In genomic region chr11:24083076-24083405, GRCm38 (mm10) we compare ENCODE assay signal across 10 mouse cellular contexts. TPM values are rescaled to one million over a fixed set of nuclear protein-coding genes. Genes with fewer than 3 reads are reported as not detected.
DNase-seq lines count a peak whose midpoint lies in the region; ATAC-seq and TF ChIP-seq lines count a peak whose summit lies in the region.
"Had no signal": no experiment of that assay in that cellular context is flagged by ENCODE, and none has a peak within 500 bp of the region (broad histone marks: within the 10 kb centered on the region; RNA-seq: fewer than 3 reads in every experiment).

No protein-coding gene starts in this region.

- peak overlapping the region; percentile 98 for H3K4me2 ChIP-seq in liver, embryonic 13.5 days

- H3K27ac ChIP-seq in hindbrain, embryonic 10.5 days, result no peak overlapping the region
- H3K27ac ChIP-seq in liver, embryonic 13.5 days, result peak overlapping the region; percentile 72
- H3K27ac ChIP-seq: kidney, postnatal 0 days had no signal

- peaks cover 58% of the 10 kb centered on the region for H3K36me3 ChIP-seq in G1E (replicated peaks)
- peaks cover 29% of the 10 kb centered on the region for H3K36me3 ChIP-seq in hindbrain, embryonic 10.5 days
- peaks cover 38% of the 10 kb centered on the region for H3K36me3 ChIP-seq in liver, embryonic 13.5 days

- H3K4me1 ChIP-seq in G1E (ENCODE audit: insufficient read depth, low read depth, low read length), result peaks cover 45% of the 10 kb centered on the region
- peaks cover 39% of the 10 kb centered on the region for H3K4me1 ChIP-seq in hindbrain, embryonic 10.5 days (replicated peaks)
- H3K4me1 ChIP-seq in liver, embryonic 13.5 days (replicated peaks), result peaks cover 79% of the 10 kb centered on the region

- peak overlapping the region; percentile 67 for H3K9ac ChIP-seq in liver, embryonic 13.5 days

- ATAC-seq in G1E (ENCODE audit: extremely low read depth, insufficient number of reproducible peaks, low FRiP score, poor library complexity, severe bottlenecking), result no peak
- ATAC-seq in liver, embryonic 13.5 days (ENCODE audit: low read depth), result no peak
- no peak for ATAC-seq in inflammation-experienced regulatory T-cells, adult 6 months
- ATAC-seq: Patski had no signal

- DNase-seq in A20 (ENCODE audit: low read depth, low spot score) (peak; percentile 39), G1E (ENCODE audit: low spot score) (no peak)
- no peak for DNase-seq in hindbrain, embryonic 10.5 days (ENCODE audit: low spot score)
- DNase-seq in liver, embryonic 13.5 days, result no peak
- DNase-seq in cerebellum, adult 11 months, result no peak
- DNase-seq in adrenal gland, adult (ENCODE audit: inconsistent age in 2 of 2, low spot score in 1 of 2), result no peak
- DNase-seq: lung, adult 2 months had no signal

- H3K27me3 ChIP-seq in G1E (ENCODE audit: insufficient read depth, low read length), result no peaks in the 10 kb centered on the region; the same call in 1 of the 2 replicates
- peaks cover 46% of the 10 kb centered on the region for H3K27me3 ChIP-seq in hindbrain, embryonic 10.5 days (ENCODE audit: insufficient read depth, poor library complexity, severe bottlenecking)
- H3K27me3 ChIP-seq in liver, embryonic 13.5 days, result no peaks in the 10 kb centered on the region

- peak overlapping the region; percentile 44; the same call in 1 of the 2 replicates for H3K4me3 ChIP-seq in G1E (ENCODE audit: low read depth, low read length)
- peak overlapping the region; percentile 79; the same call in 1 of the 2 replicates for H3K4me3 ChIP-seq in hindbrain, embryonic 10.5 days
- peak overlapping the region; percentile 50 for H3K4me3 ChIP-seq in liver, embryonic 13.5 days (replicated peaks)

- TF ChIP-seq CTCF in G1E (IDR thresholded peaks at IDR 0.05; ENCODE audit: low read depth, low read length), result no peak

- no peaks in the 10 kb centered on the region for H3K9me3 ChIP-seq in G1E (replicated peaks)
- H3K9me3 ChIP-seq in hindbrain, embryonic 10.5 days, result no peaks in the 10 kb centered on the region
- H3K9me3 ChIP-seq in liver, embryonic 13.5 days (replicated peaks), result no peaks in the 10 kb centered on the region

- 46% methylated on average over 1 of the region's 1 CpGs for WGBS in hindbrain, embryonic 10.5 days
- 40% methylated on average over 1 of the region's 1 CpGs for WGBS in liver, embryonic 13.5 days (ENCODE audit: insufficient replicate concordance)

RNA-seq across cellular contexts. Expression of gene Bcl11a, which starts 5.2 kb away (rescaled TPM):
- total RNA-seq in G1E (2014; fragmentation: Nextera tagmentation) (93.2 and 102 TPM in 2 replicates), G1E (2017) (20.6 and 25.4 TPM in 2 replicates)
- 53.5 and 54.9 TPM in 2 replicates for polyA plus RNA-seq in G1E (2012)
- 20.7 and 54.9 TPM in 2 replicates for polyA plus RNA-seq in hindbrain, embryonic 10.5 days (2016; fragmentation: Nextera tagmentation; extraction: Ambion mirVana)
- 37.9 and 45.0 TPM in 2 replicates for polyA plus RNA-seq in liver, embryonic 13.5 days (2015; fragmentation: Nextera tagmentation; extraction: Ambion mirVana)
- polyA plus RNA-seq in inflammation-experienced regulatory T-cells, adult 6 months (2017; shearing (Covaris generic)), result under 1 TPM; 0.35 to 0.51 (median 0.44) TPM
- polyA plus RNA-seq: Patski had no signal

RNA-seq across cellular contexts. Expression of gene A830031A19Rik, which starts 8.2 kb away (rescaled TPM):
- total RNA-seq in G1E (2014; fragmentation: Nextera tagmentation), result not detected in 2 replicates
- 0.16 TPM in 1 of 2 replicates, not detected in the other for total RNA-seq in G1E (2017)
- polyA plus RNA-seq in G1E (2012), result not detected in 2 replicates
- polyA plus RNA-seq in hindbrain, embryonic 10.5 days (2016; fragmentation: Nextera tagmentation; extraction: Ambion mirVana), result not detected in 2 replicates
- not detected in 2 replicates for polyA plus RNA-seq in liver, embryonic 13.5 days (2015; fragmentation: Nextera tagmentation; extraction: Ambion mirVana)
- polyA plus RNA-seq in inflammation-experienced regulatory T-cells, adult 6 months (2017; shearing (Covaris generic)), result not detected
- polyA plus RNA-seq: kidney, postnatal 0 days; lung, adult 2 months; Patski had no signal

Comparison
In these comparisons a context has a peak if more than half of its experiments do, and no peak if none do; other contexts are left out.
1. RNA of gene Bcl11a, which starts 5.2 kb away (polyA plus RNA-seq): 20.7 to 54.9 TPM in hindbrain, embryonic 10.5 days, 53.5 to 54.9 TPM in G1E and 37.9 to 45.0 TPM in liver, embryonic 13.5 days; 0.35 to 0.51 TPM in inflammation-experienced regulatory T-cells, adult 6 months; every median in the first group is over 10 times any median in the second.
2. Peak in every context shown above with its lines, with median percentiles within 50 percentile points of each other: H3K4me3 ChIP-seq.